Mouse (Mus musculus): ENCODE data around the gene Olfml2a. TPM values are rescaled to one million over a fixed set of nuclear protein-coding genes. Genes with fewer than 3 reads are reported as not detected.

The Olfml2a gene
- polyA plus RNA-seq, 1 experiment: 5.6 TPM

GRCm38 (mm10) chr2:38964198-38964597, 32.4 kb downstream of the Olfml2a start:
- DNase-seq (ENCODE audit: low read depth): no peak
- no peak for TF ChIP-seq POLR2A (IDR thresholded peaks at IDR 0.05; ENCODE audit: borderline replicate concordance, extremely low read depth, insufficient read depth, insufficient read length, poor library complexity, severe bottlenecking)
- no peak for TF ChIP-seq CTCF (IDR thresholded peaks at IDR 0.05; ENCODE audit: borderline replicate concordance, extremely low read depth, insufficient read depth, insufficient read length)

- no peak for DNase-seq (ENCODE audit: low read depth)
- TF ChIP-seq POLR2A (IDR thresholded peaks at IDR 0.05; ENCODE audit: borderline replicate concordance, extremely low read depth, insufficient read depth, insufficient read length, poor library complexity, severe bottlenecking) (no peak), CTCF (IDR thresholded peaks at IDR 0.05; ENCODE audit: borderline replicate concordance, extremely low read depth, insufficient read depth, insufficient read length) (no peak)
These were observed 37.9 kb downstream of the Olfml2a start for GRCm38 (mm10) chr2:38969650-38970049.

- TF ChIP-seq CTCF (IDR thresholded peaks at IDR 0.05; ENCODE audit: borderline replicate concordance, extremely low read depth, insufficient read depth, insufficient read length) (no peak), POLR2A (IDR thresholded peaks at IDR 0.05; ENCODE audit: borderline replicate concordance, extremely low read depth, insufficient read depth, insufficient read length, poor library complexity, severe bottlenecking) (no peak)
These were observed 38.3 kb downstream of the Olfml2a start for GRCm38 (mm10) chr2:38970057-38970456.

GRCm38 (mm10) chr2:38973223-38973622, 41.4 kb downstream of the Olfml2a start:
- no peak for DNase-seq (ENCODE audit: low read depth)

More at GRCm38 (mm10) chr2:38970057-38970456, 38.3 kb downstream of the Olfml2a start:
- DNase-seq (ENCODE audit: low read depth): no peak

GRCm38 (mm10) chr2:38973701-38974100, 41.9 kb downstream of the Olfml2a start:
- DNase-seq (ENCODE audit: low read depth): no peak
- TF ChIP-seq CTCF (IDR thresholded peaks at IDR 0.05; ENCODE audit: borderline replicate concordance, extremely low read depth, insufficient read depth, insufficient read length): no peak
- TF ChIP-seq POLR2A (IDR thresholded peaks at IDR 0.05; ENCODE audit: borderline replicate concordance, extremely low read depth, insufficient read depth, insufficient read length, poor library complexity, severe bottlenecking): no peak

More at GRCm38 (mm10) chr2:38973223-38973622, 41.4 kb downstream of the Olfml2a start:
- no peak for TF ChIP-seq POLR2A (IDR thresholded peaks at IDR 0.05; ENCODE audit: borderline replicate concordance, extremely low read depth, insufficient read depth, insufficient read length, poor library complexity, severe bottlenecking)
- TF ChIP-seq CTCF (IDR thresholded peaks at IDR 0.05; ENCODE audit: borderline replicate concordance, extremely low read depth, insufficient read depth, insufficient read length): no peak

- TF ChIP-seq CTCF (IDR thresholded peaks at IDR 0.05; ENCODE audit: borderline replicate concordance, extremely low read depth, insufficient read depth, insufficient read length) (no peak), POLR2A (IDR thresholded peaks at IDR 0.05; ENCODE audit: borderline replicate concordance, extremely low read depth, insufficient read depth, insufficient read length, poor library complexity, severe bottlenecking) (no peak)
- DNase-seq (ENCODE audit: low read depth): no peak
These were observed 42.4 kb downstream of the Olfml2a start for GRCm38 (mm10) chr2:38974171-38974570.

GRCm38 (mm10) chr2:38975181-38975580, 43.4 kb downstream of the Olfml2a start:
- TF ChIP-seq POLR2A (IDR thresholded peaks at IDR 0.05; ENCODE audit: borderline replicate concordance, extremely low read depth, insufficient read depth, insufficient read length, poor library complexity, severe bottlenecking): no peak
- TF ChIP-seq CTCF (IDR thresholded peaks at IDR 0.05; ENCODE audit: borderline replicate concordance, extremely low read depth, insufficient read depth, insufficient read length): no peak
- DNase-seq (ENCODE audit: low read depth): no peak

- DNase-seq (ENCODE audit: low read depth): no peak
- TF ChIP-seq CTCF (IDR thresholded peaks at IDR 0.05; ENCODE audit: borderline replicate concordance, extremely low read depth, insufficient read depth, insufficient read length) (no peak), POLR2A (IDR thresholded peaks at IDR 0.05; ENCODE audit: borderline replicate concordance, extremely low read depth, insufficient read depth, insufficient read length, poor library complexity, severe bottlenecking) (no peak)
These were observed 44.4 kb downstream of the Olfml2a start for GRCm38 (mm10) chr2:38975941-38976805.

GRCm38 (mm10) chr2:38977837-38978236, 46.1 kb downstream of the Olfml2a start:
- TF ChIP-seq POLR2A (IDR thresholded peaks at IDR 0.05; ENCODE audit: borderline replicate concordance, extremely low read depth, insufficient read depth, insufficient read length, poor library complexity, severe bottlenecking): no peak
- TF ChIP-seq CTCF (IDR thresholded peaks at IDR 0.05; ENCODE audit: borderline replicate concordance, extremely low read depth, insufficient read depth, insufficient read length): no peak
- no peak for DNase-seq (ENCODE audit: low read depth)

GRCm38 (mm10) chr2:38983456-38983855, 51.7 kb downstream of the Olfml2a start:
- TF ChIP-seq POLR2A (IDR thresholded peaks at IDR 0.05; ENCODE audit: borderline replicate concordance, extremely low read depth, insufficient read depth, insufficient read length, poor library complexity, severe bottlenecking): no peak
- peak; percentile 35; the same call in 1 of the 2 replicates for TF ChIP-seq CTCF (IDR thresholded peaks at IDR 0.05; ENCODE audit: borderline replicate concordance, extremely low read depth, insufficient read depth, insufficient read length)
- DNase-seq (ENCODE audit: low read depth): no peak

GRCm38 (mm10) chr2:38986580-38986979, 54.8 kb downstream of the Olfml2a start:
- TF ChIP-seq CTCF (IDR thresholded peaks at IDR 0.05; ENCODE audit: borderline replicate concordance, extremely low read depth, insufficient read depth, insufficient read length) (no peak), POLR2A (IDR thresholded peaks at IDR 0.05; ENCODE audit: borderline replicate concordance, extremely low read depth, insufficient read depth, insufficient read length, poor library complexity, severe bottlenecking) (no peak)
- no peak for DNase-seq (ENCODE audit: low read depth)

- no peak for DNase-seq (ENCODE audit: low read depth)
- TF ChIP-seq CTCF (IDR thresholded peaks at IDR 0.05; ENCODE audit: borderline replicate concordance, extremely low read depth, insufficient read depth, insufficient read length) (no peak), POLR2A (IDR thresholded peaks at IDR 0.05; ENCODE audit: borderline replicate concordance, extremely low read depth, insufficient read depth, insufficient read length, poor library complexity, severe bottlenecking) (no peak)
These were observed 55.6 kb downstream of the Olfml2a start for GRCm38 (mm10) chr2:38987371-38987770.

Measured in brain, embryonic 14.5 days (tissue).